ENCODE assay signal across 17 mouse cellular contexts in the genomic region with DNA sequence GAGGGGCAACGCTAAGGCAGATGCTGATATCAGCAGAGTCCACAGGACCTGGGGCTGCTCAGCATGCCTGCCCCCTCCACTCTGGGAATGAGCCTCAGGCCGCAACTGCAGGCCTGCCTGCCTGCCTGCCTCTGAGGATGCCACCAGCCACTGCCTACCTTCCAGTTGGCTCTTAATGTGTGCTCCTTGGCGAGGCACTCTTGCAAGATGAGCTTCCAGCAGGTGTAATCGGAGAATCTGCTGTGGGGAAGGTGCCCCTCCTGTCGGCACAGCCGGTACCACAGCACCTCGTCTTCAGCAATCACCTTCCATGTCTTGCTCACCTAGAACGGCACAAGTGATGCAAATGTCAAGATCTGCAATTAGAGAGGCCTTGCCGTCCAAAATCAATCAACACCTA. TPM values are rescaled to one million over a fixed set of nuclear protein-coding genes. Genes with fewer than 3 reads are reported as not detected.
A peak's percentile ranks its signal among the peaks of the same experiment; 100 is the strongest.
DNase-seq lines count a peak whose midpoint lies in the region; ATAC-seq lines count a peak whose summit lies in the region.
"Had no signal": no experiment of that assay in that cellular context is flagged by ENCODE, and none has a peak within 500 bp of the region (broad histone marks: within the 10 kb centered on the region; RNA-seq: fewer than 3 reads in every experiment).

No protein-coding gene starts in this region.

- no peak for DNase-seq in heart, embryonic 10.5 days (ENCODE audit: low spot score)
- DNase-seq in heart, adult 18-20 months: no peak
- DNase-seq in kidney, postnatal 4 days: no peak
- peak; percentile 35 for DNase-seq in forebrain, embryonic 14.5 days (ENCODE audit: low spot score)
- peak; percentile 27 for DNase-seq in gastrocnemius, postnatal 14 days
- DNase-seq in left cerebral cortex, postnatal 36 days (ENCODE audit: low spot score in 2 of 2): no peak
- DNase-seq: adrenal gland, postnatal 25 days; lung, postnatal 10 days had no signal

- no peak overlapping the region for H3K4me3 ChIP-seq in heart, embryonic 10.5 days
- H3K4me3 ChIP-seq in kidney, embryonic 15.5 days (replicated peaks): no peak overlapping the region
- no peak overlapping the region for H3K4me3 ChIP-seq in forebrain, embryonic 14.5 days (ENCODE audit: low read depth, low read length)
- H3K4me3 ChIP-seq: embryonic facial prominence, embryonic 13.5 days; hindbrain, embryonic 12.5 days; megakaryocyte, embryonic 14.5 days; neural tube, embryonic 12.5 days; stomach, embryonic 15.5 days had no signal

- no peaks in the 10 kb centered on the region for H3K9me3 ChIP-seq in heart, embryonic 10.5 days
- H3K9me3 ChIP-seq in kidney, embryonic 15.5 days (replicated peaks): no peaks in the 10 kb centered on the region
- no peaks in the 10 kb centered on the region for H3K9me3 ChIP-seq in forebrain, embryonic 14.5 days (replicated peaks; ENCODE audit: control insufficient read depth, low read length)
- H3K9me3 ChIP-seq: embryonic facial prominence, embryonic 13.5 days; hindbrain, embryonic 12.5 days; megakaryocyte, embryonic 14.5 days; neural tube, embryonic 12.5 days; stomach, embryonic 15.5 days had no signal

- peak overlapping the region; percentile 10; the same call in 1 of the 2 replicates for H3K27ac ChIP-seq in heart, embryonic 10.5 days
- H3K27ac ChIP-seq in kidney, embryonic 15.5 days: no peak overlapping the region; the same call in 1 of the 2 replicates
- peak overlapping the region; percentile 46; the same call in 1 of the 2 replicates for H3K27ac ChIP-seq in forebrain, embryonic 14.5 days (ENCODE audit: low read depth, low read length)
- H3K27ac ChIP-seq: embryonic facial prominence, embryonic 13.5 days; hindbrain, embryonic 12.5 days; neural tube, embryonic 12.5 days; stomach, embryonic 15.5 days had no signal

- H3K4me1 ChIP-seq in heart, embryonic 10.5 days: peaks cover 63% of the 10 kb centered on the region
- H3K4me1 ChIP-seq in kidney, embryonic 15.5 days: peaks cover 14% of the 10 kb centered on the region
- H3K4me1 ChIP-seq in forebrain, embryonic 14.5 days (ENCODE audit: control insufficient read depth, insufficient read depth, low read length): no peaks in the 10 kb centered on the region
- H3K4me1 ChIP-seq: stomach, embryonic 15.5 days had no signal

- H3K27me3 ChIP-seq in heart, embryonic 10.5 days (ENCODE audit: insufficient read depth, poor library complexity, severe bottlenecking): no peaks in the 10 kb centered on the region
- H3K27me3 ChIP-seq in kidney, embryonic 15.5 days: no peaks in the 10 kb centered on the region
- H3K27me3 ChIP-seq in forebrain, embryonic 14.5 days (replicated peaks; ENCODE audit: control insufficient read depth, insufficient read depth, low read length): no peaks in the 10 kb centered on the region
- H3K27me3 ChIP-seq: embryonic facial prominence, embryonic 13.5 days; hindbrain, embryonic 12.5 days; megakaryocyte, embryonic 14.5 days; neural tube, embryonic 12.5 days; stomach, embryonic 15.5 days had no signal

- H3K9ac ChIP-seq in kidney, embryonic 15.5 days: no peak overlapping the region
- no peak overlapping the region for H3K9ac ChIP-seq in forebrain, embryonic 14.5 days (ENCODE audit: low read length)
- H3K9ac ChIP-seq: hindbrain, embryonic 12.5 days; neural tube, embryonic 12.5 days; stomach, embryonic 15.5 days had no signal

- no peak overlapping the region for H3K4me2 ChIP-seq in kidney, embryonic 15.5 days
- H3K4me2 ChIP-seq in forebrain, embryonic 14.5 days (ENCODE audit: low read length): no peak overlapping the region
- H3K4me2 ChIP-seq: embryonic facial prominence, embryonic 13.5 days; hindbrain, embryonic 12.5 days; neural tube, embryonic 12.5 days; stomach, embryonic 15.5 days had no signal

- intact Hi-C loops in gastrocnemius, postnatal 14 days (cut with DNase I; ENCODE audit: low total_unique reads): no loop called here
- intact Hi-C loops in left cerebral cortex, postnatal 36 days (cut with DNase I): no loop called here

- WGBS in heart, embryonic 10.5 days: 44% methylated on average over 9 of the region's 9 CpGs
- WGBS in kidney, embryonic 15.5 days: 55% methylated on average over 9 of the region's 9 CpGs
- 75% methylated on average over 9 of the region's 9 CpGs for WGBS in forebrain, embryonic 14.5 days

- ATAC-seq in kidney, embryonic 15.5 days (replicated peaks; ENCODE audit: low FRiP score): 0 out of 2 replicates have a peak, but pooled peaks have one; percentile 2
- no peak; the same call in 1 of the 2 replicates for ATAC-seq in forebrain, embryonic 14.5 days

- H3K36me3 ChIP-seq in heart, embryonic 10.5 days: peaks cover 39% of the 10 kb centered on the region
- H3K36me3 ChIP-seq in kidney, embryonic 15.5 days: peaks cover 53% of the 10 kb centered on the region
- H3K36me3 ChIP-seq in forebrain, embryonic 14.5 days (ENCODE audit: control insufficient read depth, insufficient read depth, low read length): peaks cover 45% of the 10 kb centered on the region

RNA-seq across cellular contexts. Expression of gene Fbxw8, which starts 26.6 kb away (rescaled TPM):
- 29.4 and 31.2 TPM in 2 replicates for polyA plus RNA-seq in heart, embryonic 10.5 days (2016; fragmentation: Nextera tagmentation; extraction: Ambion mirVana)
- 10 to 100 TPM; 38.2 to 41.2 TPM for total RNA-seq in heart, adult 18-20 months (2021)
- polyA plus RNA-seq in kidney, embryonic 15.5 days (2015; fragmentation: Nextera tagmentation; extraction: Ambion mirVana): 25.7 and 28.9 TPM in 2 replicates
- 17.1 and 19.5 TPM in 2 replicates for polyA plus RNA-seq in forebrain, embryonic 14.5 days (2014; fragmentation: Nextera tagmentation; extraction: Ambion mirVana)
- total RNA-seq in gastrocnemius, postnatal 14 days (2021): 10 to 100 TPM; 24.0 to 27.1 TPM
- total RNA-seq in left cerebral cortex, postnatal 36 days (2021): 10 to 100 TPM; 31.4 to 34.7 TPM

RNA-seq across cellular contexts. Expression of gene Hrk, which starts 35.8 kb away (rescaled TPM):
- polyA plus RNA-seq in heart, embryonic 10.5 days (2016; fragmentation: Nextera tagmentation; extraction: Ambion mirVana): not detected in 2 replicates
- under 1 TPM; 0.40 to 0.44 TPM for total RNA-seq in heart, adult 18-20 months (2021)
- polyA plus RNA-seq in kidney, embryonic 15.5 days (2015; fragmentation: Nextera tagmentation; extraction: Ambion mirVana): 0.09 and 0.12 TPM in 2 replicates
- polyA plus RNA-seq in forebrain, embryonic 14.5 days (2014; fragmentation: Nextera tagmentation; extraction: Ambion mirVana): 1.1 and 1.7 TPM in 2 replicates
- under 1 TPM; 0.09 to 0.25 TPM for total RNA-seq in gastrocnemius, postnatal 14 days (2021)
- total RNA-seq in left cerebral cortex, postnatal 36 days (2021): 10 to 100 TPM; 28.3 to 30.3 TPM
- total RNA-seq: monocyte, adult 5-6 weeks had no signal
- polyA plus RNA-seq: liver, embryonic 16.5 days; spleen, adult 2 months had no signal

Comparison
In these comparisons a context has a peak if more than half of its experiments do, and no peak if none do; other contexts are left out.
1. DNase-seq: peak in forebrain, embryonic 14.5 days (single experiment) and gastrocnemius, postnatal 14 days (single experiment); none in heart, embryonic 10.5 days (single experiment), heart, adult 18-20 months (0 of 2), kidney, postnatal 4 days (0 of 2) and left cerebral cortex, postnatal 36 days (0 of 2).
2. RNA of gene Hrk, which starts 35.8 kb away (total RNA-seq): 28.3 to 30.3 TPM in left cerebral cortex, postnatal 36 days; 0.40 to 0.44 TPM in heart, adult 18-20 months and 0.09 to 0.25 TPM in gastrocnemius, postnatal 14 days; every median in the first group is over 10 times any median in the second.